Mouse (Mus musculus) midbrain, embryonic 11.5 days (tissue): ENCODE measurements around the gene Tbpl2. TPM values are rescaled to one million over a fixed set of nuclear protein-coding genes. Genes with fewer than 3 reads are reported as not detected.

Source experiments
- ATAC-seq: fragments of 200-750 bp; cut with Nextera tagmentation; 2 replicates; pipeline ENCODE4 v1.8.0; 2017; ENCODE audit warnings: moderate TSS enrichment, moderate library complexity; ENCODE audit not compliant: low FRiP score
- DNase-seq: peaks from one replicate; pipeline ENCODE4 v3.0.0; 2015; ENCODE audit warnings: low spot score; ENCODE audit errors: missing footprints
- H3K27ac ChIP-seq: fragments of 300-500 bp; sonication (generic); 2 replicates; pipeline ENCODE4 v1.5.1; 2014; ENCODE audit warnings: low read depth, low read length
- H3K27me3 ChIP-seq: fragments of 300-500 bp; sonication (generic); 2 replicates; pipeline ENCODE4 v1.6.1; 2014; ENCODE audit warnings: mild to moderate bottlenecking, low read length, moderate library complexity, mixed read lengths; ENCODE audit not compliant: control insufficient read depth, insufficient read depth
- H3K36me3 ChIP-seq: fragments of 300-500 bp; sonication (generic); 2 replicates; pipeline ENCODE4 v1.6.1; 2014; ENCODE audit warnings: mild to moderate bottlenecking, low read length, moderate library complexity, mixed read lengths; ENCODE audit not compliant: control insufficient read depth, insufficient read depth
- H3K4me1 ChIP-seq: fragments of 300-500 bp; sonication (generic); 2 replicates; pipeline ENCODE4 v1.6.1; 2014; ENCODE audit warnings: low read length; ENCODE audit not compliant: control insufficient read depth, insufficient read depth
- H3K4me2 ChIP-seq: fragments of 300-500 bp; sonication (generic); 2 replicates; pipeline ENCODE4 v1.6.1; 2014; ENCODE audit warnings: mild to moderate bottlenecking, moderate library complexity
- H3K4me3 ChIP-seq: fragments of 300-500 bp; sonication (generic); 2 replicates; pipeline ENCODE4 v1.5.1; 2014; ENCODE audit warnings: low read depth, low read length
- H3K9ac ChIP-seq: fragments of 300-500 bp; sonication (generic); 2 replicates; pipeline ENCODE4 v1.6.1; 2014; ENCODE audit warnings: low read length
- H3K9me3 ChIP-seq: fragments of 300-500 bp; sonication (generic); 2 replicates; pipeline ENCODE4 v1.6.1; 2016; ENCODE audit warnings: low read length; ENCODE audit not compliant: control insufficient read depth
- WGBS: fragments of 180-500 bp; shearing (Covaris S2); extraction: QIAGEN DNeasy Blood & Tissue Kit; methylation state at CpG from one replicate; pipeline ENCODE4 v1.1.7; 2014; 5-methylcytosine and 5-hydroxymethylcytosine counted together
- polyA plus RNA-seq: library from polyadenylated mRNA; unstranded; fragments of >200 nt; fragmentation: Nextera tagmentation; extraction: Ambion mirVana; gene quantifications from 2 replicates; pipeline ENCODE4 v1.2.1, GENCODE M21; 2014

Gene Tbpl2
- polyA plus RNA-seq: not detected in 2 replicates

DNA sequence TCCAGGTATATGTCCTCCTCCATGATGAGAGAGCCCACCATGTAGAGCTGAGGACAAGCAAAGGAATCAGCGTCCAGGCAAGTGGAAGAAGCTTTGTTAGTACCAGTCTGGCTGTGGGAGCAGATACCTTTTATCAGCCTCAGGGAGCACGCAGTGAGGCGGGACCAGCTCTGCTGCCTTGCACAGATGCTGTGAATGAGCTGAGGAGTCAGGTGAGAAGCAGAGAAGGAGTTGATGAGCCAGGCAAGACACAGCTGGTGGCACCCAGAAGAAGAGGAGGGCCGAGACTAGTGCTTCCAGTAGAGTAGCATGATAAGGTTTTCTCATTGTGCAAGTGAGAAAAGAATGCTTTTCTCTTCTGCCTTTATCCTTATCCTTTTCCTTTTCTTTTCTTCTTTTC lies at the start of gene Tbpl2:
Gene Tbpl2, minus strand, starts transcription at position 101 of the 400 bp plus-strand sequence.
- H3K9ac ChIP-seq: no peak within 1 kb of the TSS
- no peak within 1 kb of the TSS for H3K4me2 ChIP-seq
- H3K4me3 ChIP-seq: no peak within 1 kb of the TSS
- ATAC-seq (no peak), DNase-seq (no peak)
- H3K9me3 ChIP-seq: no peaks in the 10 kb centered on the region
- H3K36me3 ChIP-seq: no peaks in the 10 kb centered on the region
- no peaks in the 10 kb centered on the region for H3K4me1 ChIP-seq
- no peaks in the 10 kb centered on the region for H3K27me3 ChIP-seq
- WGBS: 74% methylated on average over 4 of the region's 4 CpGs
- H3K27ac ChIP-seq: no peak within 1 kb of the TSS

DNA sequence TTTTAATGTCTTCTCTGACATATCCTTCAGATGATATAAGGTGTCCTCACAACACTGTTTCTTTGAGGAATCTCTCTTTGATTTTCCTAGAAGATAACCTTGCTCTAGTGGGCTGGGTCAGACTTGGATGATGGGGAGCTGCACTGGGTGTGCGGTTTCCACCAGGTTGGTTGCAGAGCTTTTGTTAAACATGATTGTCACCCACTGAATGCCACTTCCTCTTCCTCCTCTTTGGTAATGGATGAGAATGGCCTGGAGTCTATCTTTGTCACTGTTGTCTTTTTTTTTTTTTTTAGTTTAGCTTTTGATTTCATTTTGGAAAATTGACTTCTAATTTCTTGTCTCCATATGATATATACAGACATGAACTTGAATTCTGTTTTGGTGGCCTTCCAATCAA lies 38.0 kb upstream of the Tbpl2 start:
- DNase-seq (no peak), ATAC-seq (no peak)
- H3K27me3 ChIP-seq: no peaks in the 10 kb centered on the region
- WGBS: 83% methylated on average over 1 of the region's 1 CpGs
- H3K9ac ChIP-seq: no peak overlapping the region
- H3K4me2 ChIP-seq: no peak overlapping the region
- no peaks in the 10 kb centered on the region for H3K4me1 ChIP-seq
- H3K27ac ChIP-seq: no peak overlapping the region
- H3K36me3 ChIP-seq: no peaks in the 10 kb centered on the region
- no peaks in the 10 kb centered on the region for H3K9me3 ChIP-seq
- no peak overlapping the region for H3K4me3 ChIP-seq

DNA sequence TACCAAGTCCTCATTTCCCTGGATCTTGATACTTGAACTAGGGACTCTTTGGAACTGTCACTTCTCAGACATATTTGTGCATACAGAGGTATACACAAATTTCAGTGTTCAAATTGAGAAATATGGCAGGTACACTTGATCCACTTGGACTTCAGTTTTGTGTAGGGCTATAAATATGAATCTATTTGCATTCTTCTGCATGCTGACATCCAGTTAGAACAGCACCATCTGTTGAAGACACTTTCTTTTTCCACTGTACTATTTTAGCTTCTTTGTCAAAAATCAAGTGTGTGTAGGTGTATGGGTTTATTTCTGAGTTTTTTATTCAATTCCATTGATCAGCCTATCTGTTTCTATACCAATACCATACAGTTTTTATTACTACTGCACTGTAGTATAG lies 12.7 kb upstream of the Tbpl2 start:
- H3K4me1 ChIP-seq: no peaks in the 10 kb centered on the region
- H3K36me3 ChIP-seq: no peaks in the 10 kb centered on the region
- no peaks in the 10 kb centered on the region for H3K27me3 ChIP-seq
- H3K9ac ChIP-seq: no peak overlapping the region
- H3K27ac ChIP-seq: no peak overlapping the region
- H3K9me3 ChIP-seq: no peaks in the 10 kb centered on the region
- H3K4me2 ChIP-seq: no peak overlapping the region
- H3K4me3 ChIP-seq: no peak overlapping the region
- ATAC-seq (no peak), DNase-seq (no peak)

DNA sequence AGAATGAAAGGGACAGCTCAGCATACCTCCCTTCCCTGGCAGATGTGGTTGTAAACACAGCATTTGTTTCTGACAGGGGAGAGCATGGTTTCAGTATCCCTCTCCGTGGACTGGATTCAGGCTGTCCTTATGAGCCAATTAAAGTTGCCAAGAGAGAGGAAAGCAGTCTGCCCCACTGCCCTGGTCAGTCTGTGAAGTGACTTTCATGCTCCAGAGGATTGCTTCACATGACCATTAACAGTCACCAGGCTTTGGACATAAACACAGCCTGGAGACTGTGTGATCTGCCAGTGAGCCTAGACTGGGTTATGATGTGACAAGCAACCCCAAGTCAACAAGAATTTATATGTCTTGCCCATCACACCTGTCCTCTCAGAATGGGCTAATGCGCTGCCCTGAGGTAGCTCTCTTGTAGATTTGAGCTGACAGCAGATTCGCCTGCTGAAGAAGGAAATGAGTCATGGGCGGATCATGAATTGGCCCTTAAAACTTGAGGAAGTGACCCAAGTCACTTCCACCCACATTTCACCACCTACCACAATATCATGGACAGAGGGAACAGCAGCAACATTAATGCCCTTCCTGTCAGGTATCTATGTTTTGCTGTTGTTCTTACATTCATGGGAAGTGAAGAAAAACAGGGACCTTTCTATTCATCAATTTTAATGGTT lies 7.4 kb upstream of the Tbpl2 start:
- ATAC-seq (no peak), DNase-seq (no peak)
- no peaks in the 10 kb centered on the region for H3K4me1 ChIP-seq
- no peak overlapping the region for H3K4me2 ChIP-seq
- no peaks in the 10 kb centered on the region for H3K36me3 ChIP-seq
- H3K4me3 ChIP-seq: no peak overlapping the region
- H3K27ac ChIP-seq: no peak overlapping the region
- no peaks in the 10 kb centered on the region for H3K27me3 ChIP-seq
- H3K9me3 ChIP-seq: no peaks in the 10 kb centered on the region
- no peak overlapping the region for H3K9ac ChIP-seq
- WGBS: 88% methylated on average over 4 of the region's 4 CpGs

DNA sequence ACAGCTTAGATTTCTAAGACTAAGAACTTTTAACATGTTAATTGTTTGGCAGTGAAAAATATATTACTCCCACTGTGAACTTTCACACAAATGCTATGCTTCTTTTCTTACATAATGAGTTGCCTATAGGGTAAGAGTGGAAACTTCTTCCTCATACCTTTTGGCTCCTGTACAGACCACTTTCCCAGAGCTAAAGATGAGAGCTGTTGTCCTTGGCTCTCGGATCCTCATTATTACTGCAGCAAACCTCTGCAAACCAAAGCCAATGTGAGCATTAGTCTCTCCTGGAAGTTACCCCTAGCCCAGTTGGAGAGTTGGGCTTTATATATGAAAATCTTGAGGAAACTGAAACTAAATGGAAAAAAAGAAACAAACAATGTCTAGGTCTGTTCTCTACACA lies 5.5 kb downstream of the Tbpl2 start:
- Histone ChIP-seq H3K9me3 (no peaks in the 10 kb centered on the region), H3K4me1 (no peaks in the 10 kb centered on the region), H3K27me3 (no peaks in the 10 kb centered on the region), H3K9ac (no peak overlapping the region), H3K36me3 (no peaks in the 10 kb centered on the region), H3K4me2 (no peak overlapping the region), H3K27ac (no peak overlapping the region), H3K4me3 (no peak overlapping the region)
- WGBS: 89% methylated on average over 1 of the region's 1 CpGs
- ATAC-seq (no peak), DNase-seq (no peak)

DNA sequence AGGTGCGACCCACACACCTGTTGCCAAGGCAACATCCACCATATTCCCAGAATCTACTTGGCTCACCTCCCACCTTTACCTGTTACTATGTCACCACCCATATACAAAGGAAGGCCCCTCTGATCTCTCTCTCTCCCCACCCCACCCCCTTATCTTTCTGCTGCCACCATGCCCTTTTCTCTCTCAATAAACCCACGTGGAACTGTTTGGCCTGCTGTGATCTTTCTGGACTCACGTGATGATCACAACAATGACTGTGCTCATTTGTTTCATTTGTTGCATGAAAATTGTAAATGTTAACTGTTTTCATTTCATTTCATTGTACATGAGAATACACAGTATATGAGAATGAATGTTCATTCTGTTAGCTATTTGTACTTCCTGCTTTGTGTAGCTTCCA lies 45.9 kb downstream of the Tbpl2 start:
- Histone ChIP-seq H3K4me1 (peaks cover 8% of the 10 kb centered on the region), H3K9ac (no peak overlapping the region), H3K36me3 (no peaks in the 10 kb centered on the region), H3K27ac (no peak overlapping the region), H3K4me2 (no peak overlapping the region), H3K27me3 (no peaks in the 10 kb centered on the region), H3K4me3 (no peak overlapping the region), H3K9me3 (no peaks in the 10 kb centered on the region)
- 86% methylated on average over 3 of the region's 3 CpGs for WGBS
- DNase-seq (no peak), ATAC-seq (no peak)

DNA sequence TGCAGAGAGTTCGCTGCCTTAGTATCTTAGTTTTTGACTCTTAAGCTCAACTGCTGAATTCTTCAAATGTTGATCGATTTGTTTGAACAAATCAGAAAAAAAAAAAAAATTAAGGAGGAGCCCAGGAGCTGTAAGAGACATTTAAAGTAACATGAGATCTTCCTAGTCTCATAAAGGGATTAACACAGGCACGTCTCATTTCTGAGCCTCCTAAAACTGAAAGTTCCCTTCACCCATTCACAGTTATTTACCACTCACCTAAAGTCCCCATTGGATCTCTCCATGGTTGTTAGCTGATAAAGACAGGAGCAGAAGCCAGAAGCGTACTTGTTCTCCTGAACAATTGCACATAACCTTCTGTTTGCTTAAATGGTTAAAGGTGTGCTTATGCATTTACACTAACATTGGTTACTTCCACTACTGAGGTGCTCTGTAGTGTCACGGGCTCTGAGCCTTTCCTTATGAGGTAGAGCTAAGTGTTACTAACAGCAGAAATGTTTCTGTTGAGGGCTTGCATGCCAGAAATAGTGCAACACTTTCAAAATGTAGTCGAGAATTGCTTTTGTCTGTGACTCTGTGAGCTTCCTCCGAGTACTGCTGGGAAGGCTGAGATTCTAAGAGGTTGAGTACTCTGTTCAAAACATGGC lies 46.9 kb downstream of the Tbpl2 start, which contains the start of gene Hnmt:
Gene Hnmt, minus strand, starts transcription at position 51 of the 647 bp plus-strand sequence.
- no peak for ATAC-seq
- Histone ChIP-seq H3K27me3 (no peaks in the 10 kb centered on the region), H3K4me1 (peaks cover 8% of the 10 kb centered on the region), H3K4me3 (peak within 1 kb of the TSS; percentile 22), H3K27ac (0 out of 2 replicates have a peak within 1 kb of the TSS, but pooled peaks have one; percentile 15), H3K9me3 (no peaks in the 10 kb centered on the region), H3K4me2 (peak within 1 kb of the TSS; percentile 52), H3K9ac (peak within 1 kb of the TSS; percentile 55), H3K36me3 (no peaks in the 10 kb centered on the region)
- DNase-seq: peak; percentile 92
- WGBS: 48% methylated on average over 7 of the region's 7 CpGs

DNA sequence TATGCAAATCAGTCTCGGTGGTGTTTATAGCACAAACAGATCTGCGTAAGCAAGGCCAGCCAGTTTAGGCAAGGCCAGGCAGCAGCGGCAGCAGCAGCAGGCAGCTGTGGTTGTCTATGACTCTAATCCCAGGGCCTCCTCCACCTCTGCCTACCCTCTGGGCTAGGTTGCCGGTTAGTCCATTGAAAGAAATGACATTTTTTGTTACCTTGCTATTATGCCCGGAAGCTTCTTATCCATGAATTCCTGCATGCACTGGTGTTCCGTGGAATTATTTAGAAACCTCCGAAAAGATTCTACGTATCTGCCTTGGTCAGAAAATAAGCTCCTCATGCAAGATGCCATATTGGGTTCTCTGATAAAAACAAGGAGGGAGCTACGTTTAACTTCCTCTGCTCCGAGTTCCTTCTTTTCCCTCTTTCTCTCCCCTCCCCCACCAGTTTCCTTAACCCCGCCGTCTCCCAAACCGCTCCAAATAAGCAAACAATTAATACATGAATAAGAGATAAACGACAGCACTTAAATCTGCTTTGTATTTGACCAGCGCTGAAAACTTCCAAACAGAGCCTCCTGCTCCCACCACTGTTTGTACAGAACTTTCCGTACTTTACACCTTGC lies 47.8 kb downstream of the Tbpl2 start:
- Histone ChIP-seq H3K36me3 (no peaks in the 10 kb centered on the region), H3K4me2 (peak overlapping the region; percentile 52), H3K4me1 (peaks cover 8% of the 10 kb centered on the region), H3K9me3 (no peaks in the 10 kb centered on the region), H3K9ac (peak overlapping the region; percentile 55), H3K27me3 (no peaks in the 10 kb centered on the region), H3K27ac (no peak overlapping the region), H3K4me3 (peak overlapping the region; percentile 22)
- DNase-seq (peak; percentile 94), ATAC-seq (peak; percentile 89)
- WGBS: 13% methylated on average over 16 of the region's 16 CpGs
